Mouse (Mus musculus): ENCODE measurements at regions not wholly inside any gene's neighbourhood (a gene's known extent, or its start where the extent isn't known, plus 50 kb on each side); places are given as distances from the start of the nearest gene placed in this dataset.

DNA sequence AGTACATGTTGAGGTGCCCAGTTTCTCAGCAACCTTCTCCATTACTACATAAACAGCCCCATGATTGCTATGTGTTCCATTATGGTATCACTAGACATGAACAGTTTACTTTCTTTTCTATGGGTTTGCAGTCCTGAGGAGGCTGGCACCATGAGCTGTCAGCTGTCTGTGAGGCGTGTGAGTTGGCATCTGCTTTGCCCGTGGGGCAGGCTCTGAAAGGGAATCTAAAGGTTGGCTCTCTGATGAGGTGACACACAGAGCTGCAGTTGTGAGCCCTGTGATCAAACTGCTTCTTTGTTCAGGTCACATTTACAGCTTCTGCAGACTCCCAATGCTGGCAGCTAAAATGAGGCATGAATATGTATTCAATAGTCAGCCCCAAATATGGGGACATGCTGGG lies 341.0 kb upstream of the Lmcd1 start:
- ATAC-seq (ENCODE audit: insufficient read depth, low FRiP score), result no peak
- H3K27me3 ChIP-seq (ENCODE audit: control insufficient read depth, insufficient read depth, low read length), result no peaks in the 10 kb centered on the region
- H3K4me2 ChIP-seq (ENCODE audit: low read depth, low read length), result no peak overlapping the region
- no peak overlapping the region for H3K4me3 ChIP-seq (replicated peaks; ENCODE audit: low read length)
- H3K9ac ChIP-seq (ENCODE audit: low read length), result no peak overlapping the region
- H3K9me3 ChIP-seq (replicated peaks; ENCODE audit: control insufficient read depth, low read length), result 0 out of 2 replicates have a peak, but pooled peaks cover 5% of the 10 kb centered on the region
- H3K4me1 ChIP-seq (ENCODE audit: control insufficient read depth, insufficient read depth, low read length), result no peaks in the 10 kb centered on the region
- WGBS, result 85% methylated on average over 2 of the region's 2 CpGs
- no peaks in the 10 kb centered on the region for H3K36me3 ChIP-seq (ENCODE audit: control insufficient read depth, insufficient read depth, low read length)
- no peak overlapping the region for H3K27ac ChIP-seq (ENCODE audit: low read length)

DNA sequence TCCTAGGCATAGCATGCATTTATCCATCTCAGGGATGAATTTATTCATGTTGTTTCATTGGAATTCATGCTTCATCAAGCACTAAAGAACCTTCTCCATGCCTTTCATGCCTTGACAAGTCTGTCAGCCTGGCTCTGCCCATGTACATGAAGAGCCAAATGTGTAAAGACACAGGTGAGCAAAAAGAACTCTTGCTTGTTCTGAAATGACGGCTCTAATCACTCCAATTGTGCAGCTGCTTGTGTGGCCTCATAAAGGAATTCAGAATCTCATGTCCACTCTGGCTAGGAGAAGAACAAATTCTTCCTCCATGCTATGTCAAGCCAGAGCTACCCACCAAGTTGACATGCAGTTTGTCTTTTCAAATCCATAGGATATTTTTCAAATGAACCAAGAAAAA lies 319.2 kb upstream of the Lmcd1 start:
- no peak for ATAC-seq (ENCODE audit: insufficient read depth, low FRiP score)
- no peaks in the 10 kb centered on the region for H3K36me3 ChIP-seq (ENCODE audit: control insufficient read depth, insufficient read depth, low read length)
- no peaks in the 10 kb centered on the region for H3K27me3 ChIP-seq (ENCODE audit: control insufficient read depth, insufficient read depth, low read length)
- H3K9me3 ChIP-seq (replicated peaks; ENCODE audit: control insufficient read depth, low read length), result no peaks in the 10 kb centered on the region
- H3K27ac ChIP-seq (ENCODE audit: low read length), result no peak overlapping the region
- no peak overlapping the region for H3K9ac ChIP-seq (ENCODE audit: low read length)
- no peaks in the 10 kb centered on the region for H3K4me1 ChIP-seq (ENCODE audit: control insufficient read depth, insufficient read depth, low read length)
- H3K4me2 ChIP-seq (ENCODE audit: low read depth, low read length), result no peak overlapping the region
- H3K4me3 ChIP-seq (replicated peaks; ENCODE audit: low read length), result no peak overlapping the region
- 72% methylated on average over 1 of the region's 1 CpGs for WGBS

DNA sequence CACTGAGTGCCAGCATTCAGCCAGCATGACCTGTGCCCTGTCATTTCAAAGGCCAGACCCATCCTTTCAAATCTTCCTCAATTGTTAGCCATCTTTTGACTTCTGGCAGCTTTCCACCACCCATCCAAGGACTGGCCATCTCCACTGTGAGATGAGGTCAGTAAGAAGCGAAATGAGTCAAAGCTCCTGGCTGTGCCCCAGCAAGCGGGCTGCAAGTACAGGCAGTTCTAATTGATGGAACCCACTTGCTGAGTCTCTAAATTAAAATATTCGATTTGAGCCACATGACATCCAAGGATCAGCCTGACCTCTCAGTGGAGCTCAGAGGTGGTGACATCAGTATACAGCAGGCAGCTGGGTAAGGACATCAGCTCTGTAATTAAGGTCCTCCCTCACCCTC lies 307.8 kb upstream of the Lmcd1 start:
- no peak overlapping the region for H3K27ac ChIP-seq (ENCODE audit: low read length)
- no peaks in the 10 kb centered on the region for H3K27me3 ChIP-seq (ENCODE audit: control insufficient read depth, insufficient read depth, low read length)
- H3K4me1 ChIP-seq (ENCODE audit: control insufficient read depth, insufficient read depth, low read length), result no peaks in the 10 kb centered on the region
- no peak overlapping the region for H3K9ac ChIP-seq (ENCODE audit: low read length)
- 74% methylated on average over 3 of the region's 3 CpGs for WGBS
- H3K4me3 ChIP-seq (replicated peaks; ENCODE audit: low read length), result no peak overlapping the region
- no peaks in the 10 kb centered on the region for H3K36me3 ChIP-seq (ENCODE audit: control insufficient read depth, insufficient read depth, low read length)
- H3K4me2 ChIP-seq (ENCODE audit: low read depth, low read length), result no peak overlapping the region
- H3K9me3 ChIP-seq (replicated peaks; ENCODE audit: control insufficient read depth, low read length), result no peaks in the 10 kb centered on the region
- no peak for ATAC-seq (ENCODE audit: insufficient read depth, low FRiP score)

DNA sequence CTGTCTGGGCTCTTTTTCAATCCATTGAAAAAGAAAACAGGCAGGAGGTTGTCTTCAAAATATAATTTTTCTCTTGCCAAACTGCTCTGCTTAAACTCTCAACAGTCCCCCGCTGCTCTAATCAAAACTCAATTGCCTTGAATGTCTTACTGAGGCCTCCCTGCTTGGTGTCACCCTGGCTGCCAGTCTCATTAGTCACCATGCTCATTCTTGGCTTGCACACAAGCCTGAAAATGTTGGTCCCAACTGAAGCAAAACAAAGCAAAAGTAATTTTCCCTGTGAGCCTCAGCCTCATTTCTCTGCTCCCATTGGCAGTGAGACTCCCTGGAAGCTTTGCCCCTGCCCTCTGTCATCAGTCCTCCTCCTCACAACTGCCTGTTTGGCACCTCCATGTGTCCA lies 288.1 kb upstream of the Lmcd1 start:
- no peak overlapping the region for H3K4me2 ChIP-seq (ENCODE audit: low read depth, low read length)
- WGBS, result 29% methylated on average over 1 of the region's 1 CpGs
- no peak for ATAC-seq (ENCODE audit: insufficient read depth, low FRiP score)
- no peaks in the 10 kb centered on the region for H3K9me3 ChIP-seq (replicated peaks; ENCODE audit: control insufficient read depth, low read length)
- no peaks in the 10 kb centered on the region for H3K27me3 ChIP-seq (ENCODE audit: control insufficient read depth, insufficient read depth, low read length)
- H3K4me1 ChIP-seq (ENCODE audit: control insufficient read depth, insufficient read depth, low read length), result 0 out of 2 replicates have a peak, but pooled peaks cover 3% of the 10 kb centered on the region
- H3K27ac ChIP-seq (ENCODE audit: low read length), result peak overlapping the region; percentile 47; the same call in 1 of the 2 replicates
- no peak overlapping the region for H3K4me3 ChIP-seq (replicated peaks; ENCODE audit: low read length)
- H3K9ac ChIP-seq (ENCODE audit: low read length), result no peak overlapping the region
- H3K36me3 ChIP-seq (ENCODE audit: control insufficient read depth, insufficient read depth, low read length), result no peaks in the 10 kb centered on the region

DNA sequence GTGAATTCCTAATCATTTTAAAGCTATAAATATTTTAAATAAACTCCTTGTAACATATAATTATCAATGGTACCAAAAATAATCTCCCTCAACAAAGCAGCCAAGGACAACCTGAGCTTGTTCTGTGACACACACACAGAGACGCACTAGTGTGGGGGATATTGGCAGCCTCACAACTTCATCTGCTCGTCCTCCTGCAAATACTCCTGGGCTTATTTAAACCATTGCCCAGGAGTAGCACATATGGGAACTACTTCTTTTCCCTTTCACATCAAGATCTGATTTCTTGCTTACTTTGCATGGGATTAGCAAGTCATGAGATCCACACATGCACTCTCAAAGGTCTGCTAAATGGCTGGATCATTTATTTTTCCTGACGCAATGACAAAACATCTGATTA lies 277.7 kb upstream of the Lmcd1 start:
- no peak overlapping the region for H3K9ac ChIP-seq (ENCODE audit: low read length)
- no peak overlapping the region for H3K27ac ChIP-seq (ENCODE audit: low read length)
- no peak overlapping the region for H3K4me2 ChIP-seq (ENCODE audit: low read depth, low read length)
- ATAC-seq (ENCODE audit: insufficient read depth, low FRiP score), result no peak
- H3K27me3 ChIP-seq (ENCODE audit: control insufficient read depth, insufficient read depth, low read length), result no peaks in the 10 kb centered on the region
- no peaks in the 10 kb centered on the region for H3K36me3 ChIP-seq (ENCODE audit: control insufficient read depth, insufficient read depth, low read length)
- H3K4me3 ChIP-seq (replicated peaks; ENCODE audit: low read length), result no peak overlapping the region
- H3K9me3 ChIP-seq (replicated peaks; ENCODE audit: control insufficient read depth, low read length), result no peaks in the 10 kb centered on the region
- H3K4me1 ChIP-seq (ENCODE audit: control insufficient read depth, insufficient read depth, low read length), result no peaks in the 10 kb centered on the region
- WGBS, result 65% methylated on average over 3 of the region's 3 CpGs

DNA sequence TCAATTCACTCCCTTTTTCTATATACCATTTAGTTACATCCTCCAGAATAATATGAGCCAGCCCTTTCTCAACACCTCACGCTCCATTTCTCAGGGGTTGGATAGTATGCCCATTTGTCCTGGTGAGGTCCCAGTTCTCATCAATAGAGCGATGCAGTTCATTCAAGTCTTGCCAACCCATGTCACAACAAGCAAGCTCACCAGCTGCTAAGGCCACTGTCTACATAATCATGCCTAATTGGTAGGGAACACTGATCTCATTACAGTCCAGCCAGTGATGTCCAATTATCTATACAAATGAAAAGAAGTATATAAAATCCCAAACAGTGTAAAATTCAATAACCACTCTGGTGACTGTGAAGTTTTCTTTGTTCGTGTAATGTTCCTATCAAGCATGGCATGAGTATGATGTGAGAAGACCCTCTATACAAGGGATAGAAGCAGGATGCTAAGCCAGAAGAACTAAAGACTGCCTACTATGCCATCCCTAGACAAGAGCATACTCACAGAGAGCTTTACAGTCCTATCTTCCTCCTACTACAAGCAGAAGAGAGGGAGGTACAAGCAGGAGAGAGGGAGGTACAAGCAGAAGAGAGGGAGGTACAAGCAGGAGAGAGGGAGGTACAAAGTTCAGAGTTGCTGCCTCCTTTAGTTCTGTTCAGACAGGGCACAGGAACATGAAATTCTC lies 269.6 kb upstream of the Lmcd1 start:
- no peak for ATAC-seq (ENCODE audit: insufficient read depth, low FRiP score)
- Histone ChIP-seq H3K4me2 (ENCODE audit: low read depth, low read length) (no peak overlapping the region), H3K27me3 (ENCODE audit: control insufficient read depth, insufficient read depth, low read length) (no peaks in the 10 kb centered on the region), H3K4me1 (ENCODE audit: control insufficient read depth, insufficient read depth, low read length) (no peaks in the 10 kb centered on the region), H3K36me3 (ENCODE audit: control insufficient read depth, insufficient read depth, low read length) (no peaks in the 10 kb centered on the region), H3K27ac (ENCODE audit: low read length) (no peak overlapping the region), H3K9ac (ENCODE audit: low read length) (no peak overlapping the region), H3K4me3 (replicated peaks; ENCODE audit: low read length) (no peak overlapping the region), H3K9me3 (replicated peaks; ENCODE audit: control insufficient read depth, low read length) (no peaks in the 10 kb centered on the region)
- WGBS, result 84% methylated on average over 3 of the region's 3 CpGs

DNA sequence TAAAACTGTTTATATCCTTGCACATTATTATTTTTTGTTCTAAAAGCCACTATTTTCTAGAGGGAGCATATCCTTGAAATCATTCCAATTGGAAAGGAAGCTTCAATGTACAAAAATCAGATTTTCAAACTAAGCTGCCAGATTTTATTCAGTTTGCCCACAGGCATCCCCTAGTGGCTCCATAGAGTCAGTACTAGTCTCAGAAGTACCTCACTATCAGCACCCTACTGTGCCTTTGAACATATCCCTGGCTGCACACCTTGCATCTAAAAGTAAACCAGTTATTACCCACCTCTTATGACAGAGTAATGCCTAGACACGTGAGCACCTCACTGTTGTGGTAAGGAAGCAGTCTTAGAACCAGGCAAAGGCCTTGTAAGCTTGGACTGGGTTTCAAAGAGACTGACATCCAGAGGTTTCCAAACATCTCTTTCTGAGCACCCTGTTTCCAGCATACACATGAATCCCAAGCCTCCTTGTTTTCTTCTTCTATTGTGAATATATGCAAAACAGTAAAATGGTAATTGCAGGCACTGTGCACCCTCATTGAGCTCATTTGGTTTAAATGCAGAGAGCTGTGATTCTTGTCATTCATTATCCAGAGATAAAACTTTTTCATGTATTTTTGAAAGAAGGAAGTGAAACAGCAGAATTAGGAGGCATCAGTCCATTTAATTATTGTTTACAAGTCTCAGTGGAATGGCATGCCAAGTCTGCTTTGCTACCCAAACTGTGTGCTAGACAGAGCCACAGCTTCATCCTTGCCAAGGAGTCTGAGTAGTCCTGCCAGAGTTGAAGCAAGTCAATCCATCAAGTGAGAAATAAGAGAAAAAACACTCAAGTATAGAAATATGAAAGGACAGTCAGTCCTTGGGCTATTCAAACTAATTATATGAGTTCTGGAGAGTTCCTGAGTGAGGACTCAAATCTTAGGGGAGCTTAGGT lies 247.0 kb upstream of the Lmcd1 start:
- 53% methylated on average over 1 of the region's 1 CpGs for WGBS
- no peak overlapping the region for H3K9ac ChIP-seq (ENCODE audit: low read length)
- no peak for ATAC-seq (ENCODE audit: insufficient read depth, low FRiP score)
- no peak overlapping the region for H3K4me2 ChIP-seq (ENCODE audit: low read depth, low read length)
- no peaks in the 10 kb centered on the region for H3K36me3 ChIP-seq (ENCODE audit: control insufficient read depth, insufficient read depth, low read length)
- no peaks in the 10 kb centered on the region for H3K4me1 ChIP-seq (ENCODE audit: control insufficient read depth, insufficient read depth, low read length)
- H3K27ac ChIP-seq (ENCODE audit: low read length), result no peak overlapping the region
- no peaks in the 10 kb centered on the region for H3K27me3 ChIP-seq (ENCODE audit: control insufficient read depth, insufficient read depth, low read length)
- no peaks in the 10 kb centered on the region for H3K9me3 ChIP-seq (replicated peaks; ENCODE audit: control insufficient read depth, low read length)
- no peak overlapping the region for H3K4me3 ChIP-seq (replicated peaks; ENCODE audit: low read length)

DNA sequence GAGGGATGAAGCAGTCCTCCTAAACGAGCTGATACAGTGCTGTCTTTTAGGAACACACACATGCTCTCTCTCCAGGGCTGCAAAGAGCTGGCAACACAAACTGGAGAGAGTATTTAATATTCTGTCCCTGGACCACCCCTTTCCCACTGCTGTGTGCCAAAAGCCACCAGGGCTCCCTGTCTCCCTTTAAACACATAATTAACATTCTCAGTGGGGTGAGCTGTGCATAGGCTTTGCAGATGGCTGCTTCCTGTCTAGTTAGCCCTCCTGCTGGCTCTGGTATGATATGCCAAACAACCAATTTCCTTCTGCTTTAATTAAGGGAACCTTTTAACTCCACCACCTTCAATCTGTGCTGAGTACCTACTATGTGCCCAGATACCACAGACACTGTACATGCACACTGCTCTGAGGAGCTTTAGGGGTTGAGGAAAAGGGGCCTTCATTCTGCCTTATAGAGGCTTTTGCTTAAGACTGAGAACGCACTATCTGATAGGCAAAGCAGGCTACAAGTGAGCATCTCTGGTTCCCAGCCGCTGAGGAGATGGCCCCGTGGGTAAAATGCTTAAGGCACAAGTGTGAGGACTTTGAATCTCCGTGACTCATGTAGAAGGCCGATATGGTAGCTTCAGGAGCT lies 222.9 kb upstream of the Lmcd1 start:
- Histone ChIP-seq H3K27ac (ENCODE audit: low read length) (no peak overlapping the region), H3K4me2 (ENCODE audit: low read depth, low read length) (no peak overlapping the region)

DNA sequence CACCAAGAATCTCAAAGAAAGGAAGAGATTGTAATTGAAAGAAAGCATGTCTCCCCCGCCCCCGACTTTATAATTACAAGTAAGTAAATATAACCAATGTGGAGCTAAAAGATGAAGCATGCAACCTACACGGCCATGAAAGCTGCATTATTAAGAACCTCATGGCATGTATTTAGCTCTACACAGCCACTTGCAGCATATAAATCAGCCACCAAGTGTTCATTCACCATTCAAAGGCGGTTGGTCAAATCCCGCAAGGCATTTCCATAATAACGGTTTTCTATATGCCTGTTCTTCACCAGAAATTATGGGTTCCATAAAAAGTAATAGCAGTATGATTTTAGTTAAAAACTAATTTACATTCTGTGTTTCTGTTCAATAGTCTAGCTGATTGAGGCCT lies 221.4 kb upstream of the Lmcd1 start:
- H3K27ac ChIP-seq (ENCODE audit: low read length), result no peak overlapping the region
- no peaks in the 10 kb centered on the region for H3K4me1 ChIP-seq (ENCODE audit: control insufficient read depth, insufficient read depth, low read length)
- no peaks in the 10 kb centered on the region for H3K36me3 ChIP-seq (ENCODE audit: control insufficient read depth, insufficient read depth, low read length)
- H3K4me3 ChIP-seq (replicated peaks; ENCODE audit: low read length), result no peak overlapping the region
- H3K4me2 ChIP-seq (ENCODE audit: low read depth, low read length), result no peak overlapping the region
- no peaks in the 10 kb centered on the region for H3K9me3 ChIP-seq (replicated peaks; ENCODE audit: control insufficient read depth, low read length)
- H3K27me3 ChIP-seq (ENCODE audit: control insufficient read depth, insufficient read depth, low read length), result no peaks in the 10 kb centered on the region
- no peak overlapping the region for H3K9ac ChIP-seq (ENCODE audit: low read length)
- WGBS, result 86% methylated on average over 6 of the region's 6 CpGs
- ATAC-seq (ENCODE audit: insufficient read depth, low FRiP score), result no peak

More for the DNA sequence above, 222.9 kb upstream of the Lmcd1 start:
- H3K9ac ChIP-seq (ENCODE audit: low read length), result no peak overlapping the region
- H3K4me1 ChIP-seq (ENCODE audit: control insufficient read depth, insufficient read depth, low read length), result no peaks in the 10 kb centered on the region
- no peak overlapping the region for H3K4me3 ChIP-seq (replicated peaks; ENCODE audit: low read length)
- no peaks in the 10 kb centered on the region for H3K9me3 ChIP-seq (replicated peaks; ENCODE audit: control insufficient read depth, low read length)
- H3K36me3 ChIP-seq (ENCODE audit: control insufficient read depth, insufficient read depth, low read length), result no peaks in the 10 kb centered on the region
- H3K27me3 ChIP-seq (ENCODE audit: control insufficient read depth, insufficient read depth, low read length), result no peaks in the 10 kb centered on the region
- no peak for ATAC-seq (ENCODE audit: insufficient read depth, low FRiP score)
- WGBS, result 78% methylated on average over 6 of the region's 6 CpGs
